Mouse (Mus musculus): Measurements from ENCODE around the gene Cyp2b9. TPM values are rescaled to one million over a fixed set of nuclear protein-coding genes. Genes with fewer than 3 reads are reported as not detected.
"Not testable (repeated sequence)": the region's sequence is repeated elsewhere in the genome, so short reads cannot be mapped to it uniquely, and the experiment has no call there.

Cyp2b9 gene
- polyA plus RNA-seq (2016; fragmentation: Nextera tagmentation; extraction: Ambion mirVana): not detected in 2 replicates

- peaks cover 22% of the 10 kb centered on the region; the same call in 1 of the 2 replicates for H3K9me3 ChIP-seq (replicated peaks)
- H3K27me3 ChIP-seq (ENCODE audit: low read depth, poor library complexity, severe bottlenecking); H3K4me3 ChIP-seq; H3K36me3 ChIP-seq; H3K4me1 ChIP-seq; H3K27ac ChIP-seq (replicated peaks); DNase-seq (ENCODE audit: low spot score): not testable (repeated sequence)
- 76% methylated on average over 2 of the region's 3 CpGs for WGBS
These were observed at the start of gene Cyp2b9 for GRCm38 (mm10) chr7:26173111-26173510. Gene Cyp2b9, plus strand, starts transcription at chr7:26173411.

GRCm38 (mm10) chr7:26139623-26140022, 33.6 kb upstream of the Cyp2b9 start:
- H3K4me3 ChIP-seq; H3K27me3 ChIP-seq (ENCODE audit: low read depth, poor library complexity, severe bottlenecking); DNase-seq (ENCODE audit: low spot score); H3K27ac ChIP-seq (replicated peaks); H3K4me1 ChIP-seq; H3K9me3 ChIP-seq (replicated peaks); H3K36me3 ChIP-seq: not testable (repeated sequence)
- WGBS: no CpG with 5 or more reads among the region's 2 CpGs

GRCm38 (mm10) chr7:26143657-26144056, 29.6 kb upstream of the Cyp2b9 start:
- H3K27me3 ChIP-seq (ENCODE audit: low read depth, poor library complexity, severe bottlenecking); H3K4me3 ChIP-seq; DNase-seq (ENCODE audit: low spot score); H3K9me3 ChIP-seq (replicated peaks); H3K36me3 ChIP-seq; H3K4me1 ChIP-seq; H3K27ac ChIP-seq (replicated peaks): not testable (repeated sequence)
- WGBS: 80% methylated on average over 1 of the region's 3 CpGs

- H3K4me3 ChIP-seq; H3K27ac ChIP-seq (replicated peaks); H3K4me1 ChIP-seq; DNase-seq (ENCODE audit: low spot score); H3K36me3 ChIP-seq; H3K27me3 ChIP-seq (ENCODE audit: low read depth, poor library complexity, severe bottlenecking): not testable (repeated sequence)
- WGBS: 86% methylated on average over 3 of the region's 3 CpGs
- peaks cover 28% of the 10 kb centered on the region; the same call in 1 of the 2 replicates for H3K9me3 ChIP-seq (replicated peaks)
These were observed 4.3 kb upstream of the Cyp2b9 start for GRCm38 (mm10) chr7:26168765-26169536.

GRCm38 (mm10) chr7:26201083-26201482, 27.9 kb downstream of the Cyp2b9 start:
- WGBS: 36% methylated on average over 2 of the region's 2 CpGs
- Histone ChIP-seq H3K36me3 (no peaks in the 10 kb centered on the region), H3K9me3 (replicated peaks) (peaks cover 62% of the 10 kb centered on the region), H3K4me1 (no peaks in the 10 kb centered on the region), H3K27ac (replicated peaks) (no peak overlapping the region), H3K27me3 (ENCODE audit: low read depth, poor library complexity, severe bottlenecking) (no peaks in the 10 kb centered on the region), H3K4me3 (no peak overlapping the region)
- DNase-seq (ENCODE audit: low spot score): no peak

- H3K27ac ChIP-seq (replicated peaks); DNase-seq (ENCODE audit: low spot score): not testable (repeated sequence)
- WGBS: 83% methylated on average over 1 of the region's 1 CpGs
These were observed 86.8 kb downstream of the Cyp2b9 start, which contains the start of gene Vmn1r184 for GRCm38 (mm10) chr7:26260034-26260433. Gene Vmn1r184, plus strand, starts transcription at chr7:26260334.

More at GRCm38 (mm10) chr7:26260034-26260433, 86.8 kb downstream of the Cyp2b9 start, which contains the start of gene Vmn1r184:
- H3K4me3 ChIP-seq; H3K4me1 ChIP-seq; H3K36me3 ChIP-seq; H3K9me3 ChIP-seq (replicated peaks); H3K27me3 ChIP-seq (ENCODE audit: low read depth, poor library complexity, severe bottlenecking): not testable (repeated sequence)

Other genes with a start within 250 kb of the Cyp2b9 start
- gene Cyp2b13, start 111.9 kb upstream of the Cyp2b9 start, polyA plus RNA-seq (2016; fragmentation: Nextera tagmentation; extraction: Ambion mirVana): not detected in 2 replicates
- gene Vmn1r184, start 86.9 kb downstream of the Cyp2b9 start, polyA plus RNA-seq (2016; fragmentation: Nextera tagmentation; extraction: Ambion mirVana): not detected in 2 replicates
- not detected in 2 replicates for gene Cyp2a4, start 133.8 kb downstream of the Cyp2b9 start, polyA plus RNA-seq (2016; fragmentation: Nextera tagmentation; extraction: Ambion mirVana)
- not detected in 2 replicates for gene Nlrp9c, start 230.3 kb downstream of the Cyp2b9 start, polyA plus RNA-seq (2016; fragmentation: Nextera tagmentation; extraction: Ambion mirVana)